Mouse (Mus musculus) hindbrain, embryonic 15.5 days (tissue): ENCODE measurements around the gene Fhdc1. TPM values are rescaled to one million over a fixed set of nuclear protein-coding genes. Genes with fewer than 3 reads are reported as not detected.

Experiments
- ATAC-seq: fragments of 200-750 bp; cut with Nextera tagmentation; 2 replicates; pipeline ENCODE4 v1.8.0; 2017; ENCODE audit warnings: low read depth, moderate number of reproducible peaks, moderate TSS enrichment; ENCODE audit not compliant: low FRiP score
- H3K27ac ChIP-seq: fragments of 300-500 bp; sonication (generic); replicated peaks from 2 replicates; pipeline ENCODE4 v1.5.1; 2015; ENCODE audit warnings: mild to moderate bottlenecking, inconsistent platforms
- H3K27me3 ChIP-seq: fragments of 300-500 bp; sonication (generic); 2 replicates; pipeline ENCODE4 v1.6.1; 2015; ENCODE audit warnings: control low read depth, inconsistent platforms
- H3K36me3 ChIP-seq: fragments of 300-500 bp; sonication (generic); 2 replicates; pipeline ENCODE4 v1.6.1; 2015; ENCODE audit warnings: control low read depth, inconsistent platforms
- H3K4me1 ChIP-seq: fragments of 300-500 bp; sonication (generic); replicated peaks from 2 replicates; pipeline ENCODE4 v1.6.1; 2015; ENCODE audit warnings: control low read depth, inconsistent platforms
- H3K4me2 ChIP-seq: fragments of 300-500 bp; sonication (generic); 2 replicates; pipeline ENCODE4 v1.6.1; 2015; ENCODE audit warnings: moderate library complexity, mild to moderate bottlenecking, inconsistent platforms
- H3K4me3 ChIP-seq: fragments of 300-500 bp; sonication (generic); 2 replicates; pipeline ENCODE4 v1.5.1; 2015; ENCODE audit warnings: mild to moderate bottlenecking, inconsistent platforms
- H3K9ac ChIP-seq: fragments of 300-500 bp; sonication (generic); 2 replicates; pipeline ENCODE4 v1.6.1; 2015; ENCODE audit warnings: inconsistent platforms
- H3K9me3 ChIP-seq: fragments of 300-500 bp; sonication (generic); 2 replicates; pipeline ENCODE4 v1.6.1; 2016; ENCODE audit warnings: control low read depth, inconsistent platforms
- WGBS: fragments of 180-500 bp; shearing (Covaris S2); methylation state at CpG from one replicate; pipeline ENCODE4 v1.1.7; 2015; 5-methylcytosine and 5-hydroxymethylcytosine counted together
- polyA plus RNA-seq: library from polyadenylated mRNA; unstranded; fragments of >200 nt; fragmentation: Nextera tagmentation; extraction: Ambion mirVana; gene quantifications from 2 replicates; pipeline ENCODE4 v1.2.1, GENCODE M21; 2015

The Fhdc1 gene
- polyA plus RNA-seq, 1 experiment from 2014 or later, result 7.1 TPM

DNA sequence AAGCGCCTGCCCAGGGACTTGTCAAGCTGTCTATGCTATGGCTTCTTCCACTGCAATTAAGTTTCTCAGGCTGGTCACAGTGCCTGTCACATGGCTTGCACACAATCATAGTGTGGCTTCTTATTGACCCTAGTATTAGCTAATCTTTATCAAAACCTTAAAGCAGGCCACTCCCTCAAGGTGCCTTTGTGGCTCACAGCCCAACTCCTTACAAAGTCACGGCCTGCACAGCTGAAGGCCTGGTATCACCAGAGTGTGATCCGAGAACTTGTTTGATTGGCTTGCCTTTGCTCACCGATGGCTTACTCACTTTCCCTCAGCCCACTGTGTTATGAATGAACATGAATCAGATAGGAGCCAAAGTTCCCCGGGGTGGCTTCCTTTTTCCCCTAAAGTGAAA, 52.5 kb downstream of the Fhdc1 start:
- H3K27me3 ChIP-seq, result no peaks in the 10 kb centered on the region
- no peak overlapping the region for H3K4me2 ChIP-seq
- no peaks in the 10 kb centered on the region for H3K4me1 ChIP-seq
- H3K9ac ChIP-seq, result no peak overlapping the region
- H3K4me3 ChIP-seq, result no peak overlapping the region
- no peaks in the 10 kb centered on the region for H3K9me3 ChIP-seq
- no peaks in the 10 kb centered on the region for H3K36me3 ChIP-seq
- no peak overlapping the region for H3K27ac ChIP-seq
- WGBS, result 82% methylated on average over 5 of the region's 5 CpGs
- no peak for ATAC-seq

DNA sequence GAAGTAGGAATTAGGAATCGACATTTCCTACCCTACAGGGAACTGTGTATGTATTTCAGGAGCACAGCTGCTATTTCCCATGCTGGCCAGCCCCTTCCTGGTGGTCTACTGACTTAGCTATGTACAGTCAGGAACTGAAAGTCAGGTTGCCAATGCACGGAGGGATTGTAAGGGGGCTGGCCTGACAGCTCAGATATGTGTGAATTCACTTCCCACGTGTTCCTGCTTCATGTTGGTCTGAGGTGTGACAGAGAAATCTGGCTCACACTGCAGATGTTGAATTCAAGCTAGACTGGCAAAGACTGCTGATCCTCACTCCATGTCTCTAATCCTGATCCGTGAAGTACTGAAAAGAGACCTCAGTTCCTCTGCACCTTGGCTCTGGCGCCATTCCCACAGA, 57.9 kb downstream of the Fhdc1 start:
- Histone ChIP-seq H3K4me2 (no peak overlapping the region), H3K9ac (no peak overlapping the region), H3K4me1 (no peaks in the 10 kb centered on the region), H3K36me3 (no peaks in the 10 kb centered on the region), H3K27me3 (no peaks in the 10 kb centered on the region), H3K27ac (no peak overlapping the region), H3K9me3 (no peaks in the 10 kb centered on the region), H3K4me3 (no peak overlapping the region)
- 72% methylated on average over 5 of the region's 5 CpGs for WGBS
- no peak for ATAC-seq

DNA sequence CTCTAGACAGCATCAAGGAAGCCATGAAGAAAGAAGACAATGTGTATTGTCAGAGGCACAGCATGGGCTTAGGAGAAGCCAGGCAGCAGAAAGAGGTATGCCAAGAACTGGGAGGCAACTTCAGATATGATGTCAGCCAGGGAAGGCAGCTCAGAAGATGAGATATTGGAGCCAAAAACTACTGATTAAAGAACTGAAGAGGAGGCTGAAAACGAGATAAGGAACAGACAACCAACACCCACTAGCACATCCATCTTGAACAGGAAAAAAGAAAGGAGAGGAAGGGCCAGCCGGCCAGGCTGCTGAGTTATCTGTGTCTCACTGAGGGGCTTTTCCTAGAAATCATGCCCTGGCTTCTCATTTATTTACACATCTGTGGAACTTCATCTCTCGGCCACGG, 66.4 kb downstream of the Fhdc1 start:
- no peak for ATAC-seq
- Histone ChIP-seq H3K27me3 (no peaks in the 10 kb centered on the region), H3K4me2 (no peak overlapping the region), H3K4me1 (no peaks in the 10 kb centered on the region), H3K9me3 (no peaks in the 10 kb centered on the region), H3K4me3 (no peak overlapping the region), H3K36me3 (no peaks in the 10 kb centered on the region), H3K9ac (no peak overlapping the region), H3K27ac (no peak overlapping the region)
- 76% methylated on average over 4 of the region's 4 CpGs for WGBS

DNA sequence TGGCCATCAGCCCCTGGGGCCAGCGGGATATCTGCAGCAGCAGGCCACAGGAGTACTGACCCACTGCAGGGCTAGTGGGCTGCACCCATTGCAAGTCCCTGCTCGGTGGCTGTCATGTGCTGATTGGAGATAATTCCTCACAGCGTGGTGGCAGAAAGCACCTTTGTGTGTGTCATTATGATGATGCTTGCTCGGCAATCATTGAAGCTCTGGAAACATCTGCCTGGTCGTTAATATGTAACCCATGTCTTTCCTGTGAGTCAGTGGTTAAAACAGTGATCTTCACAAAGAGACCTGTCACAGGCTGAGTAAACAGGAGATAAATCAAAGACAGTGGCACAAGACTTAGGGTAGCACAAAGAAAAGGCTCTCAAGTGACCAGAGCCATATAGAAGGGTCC, 67.3 kb downstream of the Fhdc1 start:
- no peaks in the 10 kb centered on the region for H3K27me3 ChIP-seq
- no peak overlapping the region for H3K4me2 ChIP-seq
- no peak overlapping the region for H3K27ac ChIP-seq
- ATAC-seq, result no peak
- WGBS, result 22% methylated on average over 5 of the region's 5 CpGs
- no peak overlapping the region for H3K9ac ChIP-seq
- no peaks in the 10 kb centered on the region for H3K36me3 ChIP-seq
- no peak overlapping the region for H3K4me3 ChIP-seq
- H3K4me1 ChIP-seq, result no peaks in the 10 kb centered on the region
- no peaks in the 10 kb centered on the region for H3K9me3 ChIP-seq

DNA sequence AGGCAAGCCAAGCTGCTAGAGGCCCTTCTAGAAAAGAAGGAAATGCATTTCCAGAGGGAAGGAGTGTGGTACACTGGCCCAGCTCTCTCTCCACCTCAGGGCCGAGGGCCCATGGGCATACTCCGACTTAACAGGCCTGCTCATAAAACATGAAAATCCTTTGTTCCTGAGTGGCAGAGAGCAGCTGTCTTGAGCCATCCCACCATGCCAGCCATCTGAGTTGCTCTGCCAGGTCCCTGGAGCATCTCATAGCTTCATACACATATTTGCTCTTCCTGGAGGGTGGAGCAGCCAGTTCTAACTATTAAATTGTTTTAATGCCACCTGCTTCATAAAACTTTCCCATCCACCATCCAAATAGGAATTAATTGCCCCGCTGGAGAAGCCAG, 70.8 kb downstream of the Fhdc1 start:
- no peak for ATAC-seq
- H3K4me3 ChIP-seq, result no peak overlapping the region
- 75% methylated on average over 3 of the region's 3 CpGs for WGBS
- no peaks in the 10 kb centered on the region for H3K27me3 ChIP-seq
- no peaks in the 10 kb centered on the region for H3K9me3 ChIP-seq
- no peak overlapping the region for H3K4me2 ChIP-seq
- H3K9ac ChIP-seq, result no peak overlapping the region
- no peak overlapping the region for H3K27ac ChIP-seq
- peaks cover under 1% of the 10 kb centered on the region; the same call in 1 of the 2 replicates for H3K4me1 ChIP-seq
- H3K36me3 ChIP-seq, result no peaks in the 10 kb centered on the region

DNA sequence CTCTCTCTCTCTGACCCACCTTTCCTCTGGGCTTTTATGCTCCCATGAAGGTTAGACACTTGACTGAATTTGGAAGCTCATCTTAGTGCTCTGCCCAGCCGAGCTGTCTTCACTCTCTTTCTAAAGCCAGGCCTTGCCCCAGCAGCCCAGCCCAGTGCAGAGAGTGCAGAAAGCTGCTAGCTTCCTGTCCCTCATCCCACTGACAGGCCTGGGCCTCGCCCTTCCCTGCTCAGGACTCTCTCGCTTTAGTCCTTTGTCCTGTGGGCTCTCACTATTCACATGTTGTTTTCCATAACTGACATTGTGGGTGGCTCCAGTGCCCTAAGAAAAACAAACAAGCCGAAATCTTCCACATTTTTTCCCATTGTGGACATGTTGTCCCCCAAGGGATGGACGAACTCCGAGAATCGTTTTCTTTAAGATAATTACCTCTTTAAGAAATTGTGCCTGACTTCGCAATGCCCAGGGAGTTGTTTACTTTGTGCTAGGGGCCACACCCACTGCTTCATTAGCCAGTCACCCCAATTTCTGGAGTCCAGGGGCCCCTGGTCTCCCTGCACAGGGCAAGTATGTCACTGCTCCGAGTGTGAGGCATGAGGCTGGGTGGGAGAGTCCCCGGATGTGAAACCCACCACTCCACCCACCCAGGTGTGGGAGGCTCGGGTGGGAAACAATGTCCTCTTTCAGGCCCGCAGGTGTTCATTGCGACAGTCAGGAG, 71.3 kb downstream of the Fhdc1 start:
- ATAC-seq, result no peak
- Histone ChIP-seq H3K4me2 (no peak overlapping the region), H3K9me3 (no peaks in the 10 kb centered on the region), H3K9ac (no peak overlapping the region), H3K27ac (no peak overlapping the region), H3K4me1 (peaks cover 6% of the 10 kb centered on the region), H3K36me3 (no peaks in the 10 kb centered on the region), H3K4me3 (no peak overlapping the region), H3K27me3 (no peaks in the 10 kb centered on the region)
- WGBS, result 63% methylated on average over 13 of the region's 13 CpGs

DNA sequence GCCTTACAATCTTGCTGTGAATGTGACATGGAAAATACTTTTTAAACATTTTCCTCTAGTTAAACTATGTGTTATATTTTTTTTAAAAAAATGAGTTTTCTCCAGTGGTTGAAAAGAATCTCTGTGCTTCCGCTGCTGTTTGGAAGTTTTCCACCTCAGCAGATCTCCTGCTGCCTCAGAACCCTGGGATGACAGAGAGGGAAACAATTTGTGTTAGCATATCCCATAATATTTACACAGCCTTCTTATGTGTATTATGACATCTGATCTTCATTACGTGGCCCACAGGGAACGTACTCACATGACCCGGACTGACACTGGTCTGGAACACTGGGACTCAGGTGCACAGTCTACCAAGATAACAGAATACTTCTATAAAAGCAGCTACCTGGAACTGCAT, 74.7 kb downstream of the Fhdc1 start:
- H3K27me3 ChIP-seq, result no peaks in the 10 kb centered on the region
- no peak for ATAC-seq
- H3K9me3 ChIP-seq, result no peaks in the 10 kb centered on the region
- no peaks in the 10 kb centered on the region for H3K36me3 ChIP-seq
- H3K4me1 ChIP-seq, result peaks cover 11% of the 10 kb centered on the region
- no peak overlapping the region for H3K4me2 ChIP-seq
- 92% methylated on average over 4 of the region's 4 CpGs for WGBS
- no peak overlapping the region for H3K9ac ChIP-seq
- no peak overlapping the region for H3K4me3 ChIP-seq
- no peak overlapping the region for H3K27ac ChIP-seq

DNA sequence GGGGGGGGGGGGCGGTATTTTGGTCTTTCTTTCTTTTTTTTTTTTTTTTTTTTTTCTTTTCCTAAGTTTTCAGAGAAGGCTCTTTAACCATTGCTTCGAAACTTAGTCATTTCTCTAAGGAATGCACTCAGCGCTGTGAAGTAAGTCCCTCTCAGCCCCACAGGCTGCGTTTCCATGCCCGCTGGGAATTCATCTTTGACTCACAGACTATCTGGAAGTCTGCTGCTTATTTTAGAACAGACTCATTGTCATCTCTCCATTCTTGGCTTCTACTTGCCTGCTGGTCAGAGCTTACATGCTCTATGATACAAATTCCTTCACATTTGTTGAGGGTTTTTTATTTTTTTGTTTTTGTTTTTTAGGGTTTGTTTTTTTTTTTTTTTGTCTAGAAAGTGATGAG, 76.8 kb downstream of the Fhdc1 start:
- Histone ChIP-seq H3K36me3 (no peaks in the 10 kb centered on the region), H3K4me3 (no peak overlapping the region), H3K27ac (no peak overlapping the region), H3K9ac (no peak overlapping the region), H3K27me3 (no peaks in the 10 kb centered on the region), H3K4me2 (no peak overlapping the region), H3K4me1 (peaks cover 11% of the 10 kb centered on the region), H3K9me3 (no peaks in the 10 kb centered on the region)
- 33% methylated on average over 5 of the region's 5 CpGs for WGBS
- no peak for ATAC-seq

DNA sequence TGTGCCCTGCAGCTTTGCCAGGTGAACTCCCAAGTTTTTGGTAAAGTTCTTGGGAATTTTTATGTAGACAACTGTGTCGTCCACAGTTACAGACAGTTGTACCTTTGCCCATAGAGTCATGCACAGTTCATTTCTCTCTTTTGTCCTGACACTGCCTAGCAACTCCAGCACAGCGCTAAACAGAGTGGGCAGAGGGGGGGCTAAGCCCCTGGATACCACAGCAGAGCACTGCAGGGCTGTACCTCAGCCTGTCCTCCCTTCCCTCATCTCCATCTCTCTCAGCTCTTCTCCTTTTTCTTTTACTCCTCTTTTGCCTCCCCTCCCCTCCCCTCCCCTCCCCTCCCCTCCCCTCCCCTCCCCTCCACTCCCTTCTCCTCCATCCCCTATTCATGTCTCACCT, 77.5 kb downstream of the Fhdc1 start:
- Histone ChIP-seq H3K27ac (no peak overlapping the region), H3K4me3 (no peak overlapping the region), H3K4me1 (peaks cover 11% of the 10 kb centered on the region), H3K9ac (no peak overlapping the region), H3K9me3 (no peaks in the 10 kb centered on the region), H3K27me3 (no peaks in the 10 kb centered on the region), H3K36me3 (no peaks in the 10 kb centered on the region), H3K4me2 (no peak overlapping the region)
- 18% methylated on average over 2 of the region's 2 CpGs for WGBS
- ATAC-seq, result peak; percentile 61; the same call in 1 of the 2 replicates

DNA sequence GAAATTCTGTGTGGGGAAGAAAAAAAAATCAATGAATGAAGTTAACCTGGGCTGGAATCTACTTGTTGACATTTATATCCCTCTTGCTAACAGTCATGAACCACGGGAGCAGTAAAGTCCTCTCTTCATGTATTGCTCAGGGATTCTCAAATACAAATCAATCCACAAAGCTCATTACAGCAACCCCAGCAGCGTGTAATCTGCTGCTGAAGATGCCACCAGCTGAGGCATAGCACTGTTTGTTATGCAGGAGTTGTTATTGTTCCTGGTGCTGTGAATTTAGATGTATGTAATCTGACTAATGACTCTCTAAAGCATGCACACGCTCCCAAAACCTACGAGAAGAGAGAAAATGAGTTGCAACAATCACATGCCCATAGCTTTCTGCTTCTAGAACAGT, 82.3 kb downstream of the Fhdc1 start:
- no peak overlapping the region for H3K9ac ChIP-seq
- WGBS, result 27% methylated on average over 4 of the region's 4 CpGs
- no peaks in the 10 kb centered on the region for H3K9me3 ChIP-seq
- no peaks in the 10 kb centered on the region for H3K27me3 ChIP-seq
- H3K4me2 ChIP-seq, result no peak overlapping the region
- peak; percentile 74; the same call in 1 of the 2 replicates for ATAC-seq
- H3K36me3 ChIP-seq, result no peaks in the 10 kb centered on the region
- no peak overlapping the region for H3K27ac ChIP-seq
- no peaks in the 10 kb centered on the region for H3K4me1 ChIP-seq
- H3K4me3 ChIP-seq, result no peak overlapping the region

DNA sequence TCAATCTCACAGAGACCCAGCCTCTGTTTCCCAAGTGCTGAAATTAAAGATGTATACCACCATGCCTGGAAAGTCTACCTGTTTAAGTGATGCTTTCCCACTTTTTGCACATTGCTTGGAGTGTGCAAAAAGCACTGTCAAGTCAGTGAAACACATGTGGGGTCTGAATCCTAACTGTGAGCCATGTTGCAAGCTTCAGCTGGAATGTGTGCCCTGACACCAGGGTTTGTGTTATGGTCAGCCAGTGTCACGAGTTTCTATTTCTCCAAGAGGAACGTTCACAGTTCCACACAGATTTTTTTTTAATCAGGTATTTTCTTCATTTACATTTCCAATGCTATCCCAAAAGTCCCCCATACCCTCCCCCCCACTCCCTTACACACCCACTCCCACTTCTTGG, 84.0 kb downstream of the Fhdc1 start:
- 89% methylated on average over 2 of the region's 2 CpGs for WGBS
- Histone ChIP-seq H3K27me3 (no peaks in the 10 kb centered on the region), H3K27ac (no peak overlapping the region), H3K9ac (no peak overlapping the region), H3K36me3 (no peaks in the 10 kb centered on the region), H3K4me2 (no peak overlapping the region), H3K4me1 (no peaks in the 10 kb centered on the region), H3K4me3 (no peak overlapping the region), H3K9me3 (no peaks in the 10 kb centered on the region)
- no peak for ATAC-seq

DNA sequence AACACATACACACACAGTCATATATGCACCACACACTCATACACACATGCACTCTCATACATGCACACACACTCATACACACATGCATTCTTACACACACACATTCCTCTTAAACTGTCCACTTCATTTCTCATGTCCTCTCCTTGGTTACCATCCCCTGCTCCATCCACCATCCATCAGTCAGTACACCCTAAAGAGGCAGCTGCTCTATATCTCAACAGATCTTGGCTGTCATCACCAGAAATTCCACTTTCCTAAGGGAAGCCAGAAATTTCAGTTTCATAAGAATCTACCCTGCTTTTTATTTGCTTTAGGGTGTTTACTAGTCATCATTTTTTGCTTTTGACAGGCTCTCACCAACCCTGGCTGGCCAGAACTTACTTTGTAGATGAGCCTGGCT, 84.4 kb downstream of the Fhdc1 start:
- no peak for ATAC-seq
- Histone ChIP-seq H3K9ac (no peak overlapping the region), H3K27ac (no peak overlapping the region), H3K36me3 (no peaks in the 10 kb centered on the region), H3K4me3 (no peak overlapping the region), H3K4me1 (no peaks in the 10 kb centered on the region), H3K4me2 (no peak overlapping the region), H3K27me3 (no peaks in the 10 kb centered on the region), H3K9me3 (no peaks in the 10 kb centered on the region)

DNA sequence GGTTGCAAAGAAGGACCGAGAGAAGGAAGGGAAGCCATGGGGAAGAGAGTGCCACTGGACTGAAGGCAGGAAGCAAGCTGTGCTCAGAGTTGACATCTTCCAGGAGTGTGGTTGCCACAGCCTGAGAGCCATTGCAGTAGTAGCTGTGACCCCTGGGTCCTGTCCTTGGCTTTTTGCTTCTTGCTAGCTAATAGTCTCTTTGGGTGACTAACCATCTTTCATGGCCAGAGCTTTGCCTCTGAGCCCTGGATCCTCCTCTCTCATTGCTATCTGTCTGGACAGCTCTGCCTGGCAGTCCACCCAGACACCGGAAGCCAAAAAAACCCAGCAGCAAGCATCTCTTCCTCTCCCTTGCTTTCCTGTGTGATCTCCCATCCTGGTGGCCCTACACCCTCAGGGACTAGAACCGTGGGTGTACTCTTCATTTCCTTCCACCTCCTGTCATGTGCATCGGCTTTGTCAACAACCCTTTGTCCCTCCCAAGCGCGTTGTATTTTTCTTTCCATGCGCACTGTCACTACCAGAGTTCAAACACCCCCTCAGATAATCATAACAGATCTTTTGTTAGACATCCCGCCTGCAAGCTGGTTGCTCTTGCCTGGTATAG, 85.3 kb downstream of the Fhdc1 start:
- Histone ChIP-seq H3K9ac (no peak overlapping the region), H3K27ac (no peak overlapping the region), H3K4me3 (no peak overlapping the region), H3K9me3 (no peaks in the 10 kb centered on the region), H3K4me1 (no peaks in the 10 kb centered on the region), H3K27me3 (no peaks in the 10 kb centered on the region), H3K36me3 (no peaks in the 10 kb centered on the region), H3K4me2 (no peak overlapping the region)
- no peak for ATAC-seq
- WGBS, result 88% methylated on average over 8 of the region's 8 CpGs
